Mouse (Mus musculus) bone marrow macrophage, adult 2 months (primary cell): Measurements from ENCODE around the gene Ttc28.

Source experiments
- CTCF ChIP-seq: IDR thresholded peaks from 2 replicates; pipeline ENCODE4 v1.5.1; 2012; ENCODE audit warnings: low read depth, mild to moderate bottlenecking, low read length, moderate library complexity
- POLR2A ChIP-seq: IDR thresholded peaks from 2 replicates; pipeline ENCODE4 v1.6.1; 2012; ENCODE audit warnings: mild to moderate bottlenecking, low read depth, low read length, borderline replicate concordance

- no peak for TF ChIP-seq POLR2A
- no peak for TF ChIP-seq CTCF
These were observed 175.9 kb downstream of the Ttc28 start for GRCm38 (mm10) chr5:111055507-111055906.
